Mouse (Mus musculus): ENCODE data around the gene Mroh2a. TPM values are rescaled to one million over a fixed set of nuclear protein-coding genes. Genes with fewer than 3 reads are reported as not detected.
A peak's percentile ranks its signal among the peaks of the same experiment; 100 is the strongest.

The Mroh2a gene
- polyA plus RNA-seq, 1 experiment: 0.29 TPM

DNA sequence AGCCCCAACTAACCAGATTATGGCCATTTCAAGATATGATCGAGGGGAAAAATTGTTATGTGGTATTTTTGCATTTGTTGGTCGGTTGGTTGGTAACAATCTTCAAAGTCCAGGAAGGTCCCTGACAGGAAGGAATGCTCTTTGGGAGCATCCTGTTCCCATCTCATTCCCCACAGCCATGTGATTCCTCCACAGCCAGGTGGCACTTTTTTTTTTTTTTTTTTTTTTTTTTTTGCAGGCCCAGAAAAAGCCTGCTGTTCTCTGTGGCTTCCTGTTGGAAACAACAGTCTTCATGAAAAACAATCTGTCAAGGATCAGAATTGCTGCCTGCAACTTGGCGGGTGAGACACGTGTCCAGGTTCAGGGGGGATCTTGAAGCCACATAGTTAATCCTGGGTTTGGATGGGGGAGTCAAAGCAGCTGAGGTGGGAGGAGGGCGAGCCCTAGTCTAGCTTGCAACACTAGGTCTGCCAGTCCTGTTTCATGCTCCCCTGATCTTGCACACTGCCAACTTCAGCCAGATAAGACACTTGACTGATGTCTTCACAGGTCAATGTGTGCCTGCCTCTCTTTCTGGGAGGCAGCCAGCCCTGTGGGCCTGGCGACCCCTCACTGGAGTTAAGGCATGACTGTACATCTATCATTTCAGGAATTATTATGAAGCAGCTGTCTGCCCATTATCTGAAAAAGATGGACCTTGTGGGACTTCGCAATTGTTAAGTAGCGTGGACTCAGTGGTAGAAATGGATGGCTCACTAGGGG, 32.3 kb downstream of the Mroh2a start:
- no peak for DNase-seq (ENCODE audit: low spot score)

DNA sequence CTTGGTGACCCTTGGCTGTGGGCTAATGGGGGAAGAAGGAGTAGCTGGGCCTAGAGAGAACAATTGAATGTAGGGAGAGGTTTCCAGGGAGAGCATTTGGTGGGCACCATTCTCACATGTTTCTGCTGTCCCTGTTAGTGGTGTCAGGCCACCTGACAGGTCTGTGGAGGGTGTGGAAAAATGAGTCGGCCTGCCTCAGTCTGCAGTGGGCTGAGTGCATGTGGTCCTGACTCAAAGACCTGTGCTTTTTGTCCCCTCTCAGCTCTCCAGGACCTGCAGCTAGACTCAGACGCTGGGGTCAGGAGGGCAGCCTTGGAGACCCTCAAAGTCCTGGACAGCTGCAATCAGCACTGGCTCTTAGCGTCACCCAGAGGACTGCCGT, 32.8 kb downstream of the Mroh2a start:
- DNase-seq (ENCODE audit: low spot score): no peak

DNA sequence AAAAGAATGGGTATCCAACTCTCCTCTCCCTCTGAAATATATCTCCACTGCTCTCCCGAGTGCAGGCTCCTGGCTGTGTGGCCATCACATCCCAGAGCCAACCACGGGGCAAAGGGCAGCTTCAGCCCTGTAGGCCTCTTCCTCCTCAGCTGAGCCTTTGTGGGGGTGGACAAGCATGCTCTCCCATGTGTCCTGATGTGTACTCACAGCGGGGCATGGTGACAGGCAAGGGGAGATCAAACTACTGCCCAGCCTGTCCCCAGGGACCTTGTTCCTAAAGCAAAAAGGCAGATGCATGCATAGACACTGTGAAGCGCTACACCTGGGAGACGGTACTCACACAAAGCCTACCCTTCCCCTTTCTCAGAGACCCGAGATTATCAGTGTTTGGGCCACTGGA, 33.3 kb downstream of the Mroh2a start:
- no peak for DNase-seq (ENCODE audit: low spot score)

DNA sequence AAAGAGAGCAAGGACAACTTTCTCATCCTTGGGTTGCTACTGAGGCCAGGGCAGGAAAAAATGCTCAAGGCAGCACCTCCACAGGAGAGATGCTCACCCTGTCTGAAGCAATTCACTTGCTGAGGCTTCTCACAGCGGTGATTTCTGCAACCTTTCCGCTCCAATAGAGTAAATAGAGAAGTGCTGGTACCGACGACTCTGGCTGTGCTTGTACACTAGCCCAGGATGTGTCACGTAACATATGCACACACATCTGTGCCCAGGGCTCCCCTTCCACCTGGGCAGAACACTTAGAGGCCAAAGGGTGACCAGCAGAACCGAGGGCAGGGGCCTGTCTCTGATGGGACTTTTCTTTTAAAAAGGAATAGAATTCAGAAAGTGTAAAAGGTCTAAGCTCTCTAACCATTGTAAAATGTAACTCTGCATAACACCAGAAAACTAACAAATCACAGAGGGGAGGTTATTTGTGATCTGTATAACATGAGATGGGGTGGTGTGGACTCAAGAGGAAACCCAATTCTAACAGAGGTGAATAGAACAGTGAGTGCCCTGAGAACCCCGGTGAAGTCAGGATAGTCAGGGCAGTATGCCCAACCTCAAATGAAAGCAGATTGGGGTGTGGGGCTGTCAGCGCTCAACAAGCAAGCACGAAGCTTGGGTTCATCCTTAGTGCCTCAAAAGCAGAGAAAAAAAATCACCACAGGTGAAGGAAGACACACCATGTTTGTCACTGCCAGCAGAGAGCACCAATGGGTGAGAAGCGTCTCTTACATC, 34.0 kb downstream of the Mroh2a start:
- peak; percentile 40 for DNase-seq (ENCODE audit: low spot score)

DNA sequence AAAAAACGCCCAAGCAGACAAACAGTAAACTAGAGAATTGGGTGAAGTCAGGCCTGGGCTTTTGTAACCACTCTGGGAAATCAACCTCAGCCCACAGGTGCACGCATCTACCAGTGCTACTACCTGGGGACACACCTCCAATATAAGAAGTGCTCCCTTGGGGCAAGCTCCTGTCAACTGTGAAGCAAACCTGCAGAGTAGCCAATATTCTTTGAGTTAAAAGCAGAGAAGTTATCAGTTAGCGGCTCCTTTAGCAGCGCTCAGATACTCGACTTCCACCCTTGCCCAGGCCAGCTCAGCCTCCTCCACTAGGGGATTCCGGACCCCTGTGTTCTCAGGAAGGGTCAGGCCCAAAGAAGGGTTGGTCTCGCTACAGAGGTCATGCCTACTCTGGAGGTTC, 34.9 kb downstream of the Mroh2a start:
- DNase-seq (ENCODE audit: low spot score): no peak

DNA sequence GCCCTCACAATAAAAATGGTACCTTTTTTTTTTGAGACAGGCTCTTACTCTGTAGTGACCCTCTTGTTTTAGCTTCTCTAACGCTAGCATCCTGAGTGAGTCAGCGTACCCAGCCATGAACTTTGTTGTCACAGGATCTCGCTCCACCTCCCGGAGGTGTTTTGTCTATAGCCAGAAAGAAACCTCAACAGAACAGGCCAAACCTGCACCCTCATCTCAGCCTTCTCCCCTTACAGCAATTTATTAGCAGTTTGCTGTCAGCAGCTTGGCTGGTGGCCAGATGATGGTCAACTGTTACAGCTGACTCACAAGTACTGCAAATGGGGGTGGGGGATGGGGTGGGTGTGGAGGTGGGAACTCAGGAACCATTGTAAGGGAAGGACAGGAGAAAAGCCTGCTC, 35.5 kb downstream of the Mroh2a start:
- peak; percentile 94 for DNase-seq (ENCODE audit: low spot score)

DNA sequence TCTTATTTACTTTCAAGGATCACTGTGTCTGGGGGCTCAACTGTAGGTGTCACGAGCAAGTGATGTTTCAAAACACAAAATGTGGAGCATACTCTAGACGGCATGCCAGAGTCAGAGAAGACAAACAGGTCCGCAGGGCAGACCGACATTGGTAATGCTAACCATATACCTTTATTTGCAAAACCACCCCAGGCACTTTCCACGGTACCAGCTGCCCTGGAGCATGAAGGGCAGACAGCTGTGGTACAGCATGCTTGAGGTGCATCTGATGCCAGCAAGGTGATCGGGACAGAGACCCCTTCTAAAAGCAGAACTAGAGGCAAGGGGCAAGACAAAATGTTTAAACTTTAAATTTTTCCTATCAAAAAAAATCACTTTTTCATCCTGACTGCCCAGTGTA, 36.2 kb downstream of the Mroh2a start:
- no peak for DNase-seq (ENCODE audit: low spot score)

DNA sequence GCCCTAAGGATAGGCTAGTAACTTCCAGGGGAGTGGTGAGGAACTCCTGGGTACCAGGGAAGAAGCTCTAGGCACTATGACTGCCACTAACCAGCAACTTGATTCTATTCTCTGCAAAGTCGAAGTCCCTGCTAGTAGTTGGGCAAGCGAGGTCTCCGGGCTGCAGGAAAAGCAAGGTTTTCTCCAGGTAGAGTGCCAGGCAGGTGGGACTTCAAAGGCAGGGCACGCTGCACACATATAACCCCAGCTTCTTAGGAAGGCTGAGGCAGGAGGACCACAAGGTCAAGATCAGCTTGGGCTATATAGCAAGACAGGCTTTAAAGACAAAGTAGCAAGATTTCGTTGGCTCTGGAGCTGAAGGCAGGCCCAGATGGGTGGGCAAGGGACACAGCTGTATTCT, 37.0 kb downstream of the Mroh2a start:
- no peak for DNase-seq (ENCODE audit: low spot score)

DNA sequence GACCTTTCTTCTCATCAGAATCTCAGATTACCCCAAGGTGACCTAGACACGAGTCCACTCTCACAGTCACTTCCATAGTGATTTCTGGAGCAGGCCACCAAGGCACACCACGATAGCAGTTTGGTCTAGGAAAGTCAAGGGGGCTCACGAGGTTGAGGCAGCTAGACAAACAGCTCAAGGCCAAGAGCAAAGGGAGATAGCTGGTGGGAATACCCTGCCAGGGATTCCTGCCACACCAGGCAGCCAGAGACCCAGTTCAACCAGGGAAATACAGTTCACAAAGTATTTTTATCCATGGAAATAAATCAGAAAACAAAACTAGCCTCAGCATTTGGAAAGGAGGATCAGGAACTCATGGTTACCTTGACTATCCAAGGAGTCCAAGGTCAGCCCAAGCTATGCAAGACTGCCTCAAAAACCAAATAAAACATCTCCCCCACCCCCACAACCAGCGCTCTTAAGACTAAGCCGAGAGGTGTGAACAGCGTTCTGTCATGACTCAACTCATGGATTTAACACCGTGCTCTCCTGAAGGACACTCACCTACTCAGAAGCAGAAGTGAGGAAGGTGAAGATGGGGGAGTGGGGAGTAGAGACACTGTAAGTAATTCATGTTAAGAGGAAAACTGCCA, 37.6 kb downstream of the Mroh2a start:
- no peak for DNase-seq (ENCODE audit: low spot score)

DNA sequence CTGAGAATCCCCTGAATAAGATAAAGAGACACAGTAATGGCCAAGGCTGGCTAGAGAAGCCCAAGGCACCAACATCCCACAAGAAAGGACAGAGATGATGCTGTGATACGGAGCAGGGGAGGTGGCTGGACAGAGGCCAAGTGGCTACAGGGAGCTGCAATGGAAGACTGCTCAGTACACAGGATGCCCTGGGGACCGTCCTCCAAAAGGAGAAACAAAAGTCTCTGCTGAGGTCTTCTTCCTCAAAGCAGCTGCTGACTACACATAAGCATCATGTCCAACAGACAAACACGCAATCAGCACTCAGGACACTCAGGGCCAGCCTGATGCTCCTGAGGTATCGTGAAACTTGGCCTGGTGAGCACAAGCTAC, 38.1 kb downstream of the Mroh2a start:
- DNase-seq (ENCODE audit: low spot score): peak; percentile 42

DNA sequence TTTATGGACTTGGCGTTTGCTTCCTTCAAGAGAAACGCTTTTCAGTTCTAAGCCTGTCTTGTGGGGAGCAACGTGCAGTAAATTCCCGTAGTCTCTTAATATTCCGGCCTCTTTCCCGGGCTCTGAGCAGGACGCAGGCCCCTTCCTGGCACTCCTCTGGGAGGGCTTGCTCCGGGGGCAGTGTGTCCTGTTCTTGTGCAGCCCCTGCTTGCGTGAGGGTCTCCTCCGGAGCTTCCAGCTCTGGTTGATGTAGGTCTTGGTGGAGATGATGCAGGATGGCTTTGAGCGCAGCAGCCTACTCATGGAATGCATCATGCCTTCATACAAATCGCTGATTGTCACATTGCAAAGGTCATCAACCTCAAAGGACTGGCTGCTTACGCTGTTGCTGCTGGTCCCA, 39.3 kb downstream of the Mroh2a start:
- DNase-seq (ENCODE audit: low spot score): peak; percentile 44

DNA sequence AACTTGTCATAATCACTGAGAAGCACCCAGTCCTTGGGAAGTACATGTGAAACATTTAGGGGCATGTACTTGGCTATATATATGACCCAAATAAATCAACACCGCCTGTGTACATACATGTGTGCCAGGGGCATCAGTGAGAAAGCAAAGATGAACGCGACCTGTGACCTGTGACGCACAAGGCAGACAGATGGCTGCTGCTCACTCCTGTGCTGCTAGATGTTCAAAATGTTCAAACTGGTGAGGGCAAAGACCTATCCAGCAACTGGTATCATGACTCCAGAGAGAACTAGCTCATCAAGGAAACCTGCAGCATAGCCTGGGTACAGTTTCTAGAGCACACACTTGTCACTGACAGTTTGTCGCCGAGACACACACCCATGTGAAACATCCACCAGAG, 40.7 kb downstream of the Mroh2a start:
- no peak for DNase-seq (ENCODE audit: low spot score)

DNA sequence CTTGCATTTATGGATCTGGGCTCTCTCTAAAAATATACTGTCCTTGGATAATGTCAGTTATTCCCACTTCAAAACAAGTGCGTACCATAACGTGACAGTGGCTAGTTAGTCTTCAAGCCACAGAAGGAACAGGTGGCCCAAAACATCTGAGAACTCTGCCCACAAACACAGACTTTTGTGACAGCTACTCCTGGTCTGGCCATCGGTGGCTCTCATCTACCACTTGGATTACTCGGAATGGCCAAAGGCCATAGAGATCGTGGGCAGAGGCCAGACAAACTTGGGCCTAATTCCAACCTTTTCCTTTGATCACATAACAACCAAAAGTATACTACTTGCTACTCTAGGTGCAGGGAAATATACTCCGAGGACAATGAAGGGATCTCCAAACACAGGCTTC, 41.3 kb downstream of the Mroh2a start:
- no peak for DNase-seq (ENCODE audit: low spot score)

DNA sequence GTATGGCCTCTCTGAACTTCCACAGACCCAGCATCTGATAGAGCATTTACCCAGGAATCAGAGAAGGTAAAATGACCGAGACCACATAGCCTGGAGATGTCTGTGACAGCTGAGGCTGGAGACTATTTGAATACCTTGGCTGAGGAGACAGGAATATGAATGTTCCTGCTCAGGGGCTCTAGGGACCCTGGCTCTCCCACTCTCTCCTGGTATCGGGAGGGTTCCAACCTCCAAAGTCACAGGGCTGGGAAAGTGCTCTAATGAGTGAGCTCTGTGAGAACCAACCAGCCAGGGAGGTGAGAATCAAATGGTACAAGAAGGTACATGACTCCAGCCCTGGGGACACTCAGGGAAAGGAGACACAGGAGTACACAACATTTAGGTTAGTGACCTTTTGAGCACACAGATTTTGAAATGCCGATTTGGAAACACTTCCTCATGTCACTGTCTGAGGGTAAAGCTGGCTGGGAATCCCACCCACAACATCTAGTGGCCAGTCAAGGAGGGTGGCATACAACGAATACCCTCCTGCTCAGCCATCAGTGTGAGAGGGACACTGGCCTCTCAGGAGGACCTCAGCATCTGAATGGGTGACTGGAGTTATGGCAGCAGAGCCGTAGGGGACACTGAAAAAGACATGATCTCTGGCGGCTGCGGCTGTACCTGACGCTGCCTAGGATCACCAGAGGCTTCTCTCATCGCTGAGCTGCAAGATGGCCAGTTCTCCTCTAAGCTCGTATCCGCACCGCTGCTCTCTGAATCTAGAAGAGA, 42.9 kb downstream of the Mroh2a start:
- DNase-seq (ENCODE audit: low spot score): no peak

DNA sequence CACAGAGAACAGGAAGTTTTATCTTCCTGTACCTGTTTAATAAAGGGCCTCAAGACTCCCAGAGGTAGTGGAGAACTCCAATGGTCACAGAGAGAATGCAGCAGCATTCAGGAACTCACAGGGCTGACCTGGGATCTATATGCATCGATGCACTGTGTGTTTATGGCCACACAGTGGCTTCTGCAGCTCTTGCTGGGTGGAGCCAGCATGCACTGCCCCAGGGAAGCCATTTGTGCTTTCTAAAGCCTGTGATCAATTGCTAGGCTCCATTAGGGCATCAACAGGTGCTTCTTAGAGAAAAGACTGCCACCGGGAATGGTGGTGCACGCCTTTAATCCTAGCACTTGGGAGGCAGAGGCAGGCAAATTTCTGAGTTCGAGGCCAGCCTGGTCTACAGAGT, 46.1 kb downstream of the Mroh2a start:
- no peak for DNase-seq (ENCODE audit: low spot score)

DNA sequence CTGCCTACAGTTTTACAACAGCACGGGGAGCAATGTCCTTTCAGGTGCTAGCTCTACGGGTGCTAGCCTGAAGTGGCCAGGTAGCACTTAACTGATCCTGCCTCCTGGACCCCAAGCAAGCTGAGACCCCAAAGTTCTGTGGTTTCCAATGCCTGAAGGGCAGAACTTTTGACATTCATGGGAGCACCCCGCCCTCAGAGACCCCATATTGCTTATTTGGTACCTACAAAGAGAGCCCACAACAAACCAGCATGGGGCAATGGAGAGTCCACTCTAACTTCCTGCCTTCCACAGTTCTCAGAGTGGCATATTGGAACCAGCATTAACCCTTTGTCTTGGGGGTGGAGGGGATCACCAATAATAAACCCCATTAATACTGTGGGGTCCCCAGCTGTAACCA, 46.5 kb downstream of the Mroh2a start:
- DNase-seq (ENCODE audit: low spot score): no peak

DNA sequence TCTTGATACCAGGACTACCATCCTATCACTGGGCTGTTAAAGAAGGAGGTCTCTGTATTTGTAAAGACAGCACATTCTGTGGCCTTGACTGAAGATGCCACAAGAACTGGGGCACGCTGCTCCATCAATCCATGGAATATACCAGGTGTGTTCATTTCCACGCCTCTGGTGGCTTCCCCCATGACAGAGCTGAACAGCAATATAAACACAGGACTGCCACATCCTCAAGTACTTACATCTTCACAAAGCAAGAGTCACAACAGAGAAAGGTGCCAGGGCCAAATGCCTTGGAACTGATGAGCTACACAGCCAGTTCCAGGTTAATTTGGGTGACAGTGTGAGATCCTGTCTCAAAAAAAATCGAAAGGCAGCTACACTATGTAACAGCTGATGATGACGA, 47.0 kb downstream of the Mroh2a start:
- DNase-seq (ENCODE audit: low spot score): no peak

DNA sequence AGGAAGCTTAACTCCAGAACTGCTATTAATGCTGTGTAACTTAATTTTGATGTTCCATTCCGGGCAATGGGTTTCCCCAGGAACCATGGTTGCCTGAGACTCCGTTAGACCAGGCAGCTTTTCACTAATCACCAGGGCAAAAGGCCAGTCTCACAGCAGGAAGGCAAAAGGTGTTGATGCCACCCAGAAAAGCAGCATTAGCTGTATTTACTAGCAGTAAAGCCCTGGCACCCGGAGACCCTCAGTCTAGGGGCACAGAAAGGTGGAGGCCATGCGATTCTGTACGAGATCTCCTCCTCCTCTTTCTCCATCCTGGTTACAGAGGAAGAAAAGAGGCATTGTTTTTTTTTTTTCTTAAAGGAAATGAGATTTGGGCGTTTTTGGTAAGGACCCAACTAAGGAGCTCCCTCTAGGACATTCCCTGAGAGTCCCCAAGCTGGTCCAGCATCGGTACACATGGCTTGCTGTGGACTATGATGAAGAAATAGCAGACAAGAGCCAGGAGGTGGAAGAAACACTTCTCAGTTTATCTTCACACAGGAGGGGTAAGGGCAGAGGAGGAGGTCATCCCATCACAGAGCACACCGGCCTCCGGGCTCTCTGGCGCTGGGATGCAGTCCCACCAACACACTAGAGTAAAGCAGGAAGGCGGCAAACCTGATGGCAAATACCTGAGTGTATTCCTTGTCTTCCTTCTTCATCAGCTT, 47.7 kb downstream of the Mroh2a start:
- DNase-seq (ENCODE audit: low spot score): no peak

DNA sequence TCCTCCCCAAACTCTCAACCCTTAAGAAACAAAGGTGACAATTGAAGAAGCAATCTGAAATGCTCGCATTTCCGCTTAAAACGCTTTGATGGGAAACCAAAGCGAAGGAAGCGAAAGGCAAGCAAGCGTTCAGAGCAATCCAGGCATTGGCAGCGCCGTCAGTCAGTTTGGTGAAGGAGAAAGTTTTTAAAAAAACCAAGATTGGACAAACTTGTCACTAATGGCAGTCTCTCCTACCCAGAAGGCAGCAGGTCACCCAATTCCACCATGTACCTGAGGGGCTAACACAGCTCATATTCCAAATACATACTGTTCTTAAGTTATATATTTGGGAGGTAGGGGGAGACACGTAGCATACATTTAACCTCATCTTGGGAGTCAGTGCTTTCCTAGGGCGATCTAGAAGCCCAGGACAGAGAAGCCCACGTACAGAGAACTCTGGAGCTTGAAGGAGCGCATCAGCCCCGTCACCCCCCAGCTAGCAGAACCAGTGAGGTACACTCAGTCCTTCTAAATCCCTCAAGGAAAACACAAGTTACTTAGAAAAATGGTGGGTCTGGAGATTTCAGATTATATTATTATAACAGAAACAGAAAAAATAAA, 48.4 kb downstream of the Mroh2a start:
- DNase-seq (ENCODE audit: low spot score): no peak

DNA sequence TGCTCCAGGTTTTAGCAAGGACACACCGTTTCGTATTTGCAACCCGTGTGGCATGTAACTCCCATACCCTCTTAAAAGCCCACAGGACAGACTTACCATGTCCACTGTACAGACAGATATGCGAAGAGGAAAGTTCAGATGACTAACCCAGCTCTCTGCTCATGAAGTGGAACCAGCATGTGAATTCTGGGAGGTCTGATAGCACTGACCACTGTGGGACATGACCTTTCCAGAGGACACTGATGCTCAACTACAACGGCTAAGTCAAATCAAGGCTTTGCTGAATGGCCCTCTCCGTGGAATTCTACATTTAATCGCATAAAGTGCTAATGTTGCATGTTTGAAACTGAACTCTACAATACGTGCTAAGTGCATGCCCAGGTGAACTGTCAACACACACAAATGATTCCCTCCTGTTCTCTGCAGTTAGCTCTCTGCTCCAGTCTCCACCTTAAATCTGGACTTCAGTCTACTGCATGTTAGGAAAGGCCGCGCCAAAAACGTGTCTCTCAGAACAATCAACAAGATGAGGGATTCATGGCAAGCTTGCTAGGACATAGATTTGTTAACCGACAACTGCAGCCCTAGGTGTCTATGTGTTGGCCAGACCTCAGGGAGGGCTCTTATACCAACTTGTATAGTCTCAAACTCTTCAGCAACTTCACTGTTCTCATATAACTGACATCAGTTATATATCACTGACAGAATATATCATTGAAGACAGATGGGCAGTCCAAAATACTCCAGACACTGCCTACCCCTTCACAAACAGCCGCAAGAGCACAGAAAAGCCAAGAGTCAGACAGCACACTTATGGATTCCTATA, 49.1 kb downstream of the Mroh2a start:
- no peak for DNase-seq (ENCODE audit: low spot score)

Measured in urinary bladder, adult 2 months (tissue).